In the genomic region with DNA sequence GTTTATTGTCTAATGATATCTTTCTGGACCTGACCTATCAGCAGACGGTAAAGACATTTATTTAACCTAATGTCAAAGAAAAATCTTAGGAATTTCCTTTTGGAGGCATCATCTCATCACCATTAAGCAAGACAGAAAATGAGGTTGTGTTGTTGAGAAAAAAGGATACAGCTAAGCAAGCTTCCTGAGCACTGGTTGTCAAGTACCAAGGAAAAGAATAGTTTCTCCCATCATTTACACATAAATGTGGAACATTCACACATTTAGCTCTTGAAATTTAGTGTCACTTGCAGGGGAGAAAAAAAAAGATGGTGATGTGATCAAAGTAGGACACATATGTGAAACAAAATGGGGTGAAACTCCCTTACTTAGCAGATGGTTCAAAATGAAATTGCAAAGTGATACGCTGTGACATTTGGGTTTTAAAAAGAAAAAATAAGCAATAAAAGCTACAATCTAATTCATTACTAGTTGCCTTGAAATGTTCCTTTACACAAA, we compare ENCODE assay signal across 18 mouse cellular contexts.
DNase-seq lines count a peak whose midpoint lies in the region; ATAC-seq and TF ChIP-seq lines count a peak whose summit lies in the region.
"Had no signal": no experiment of that assay in that cellular context is flagged by ENCODE, and none has a peak within 500 bp of the region (broad histone marks: within the 10 kb centered on the region; RNA-seq: fewer than 3 reads in every experiment).

No protein-coding gene starts in this region.

- no peak for DNase-seq in frontal cortex, postnatal 10 days (ENCODE audit: low spot score in 2 of 2)
- DNase-seq in left cerebral cortex, adult 2 months (ENCODE audit: extremely low spot score in 1 of 2, low spot score in 2 of 2): no peak
- no peak for DNase-seq in left cerebral cortex, adult 11 months (ENCODE audit: low spot score)
- peak; percentile 53 for DNase-seq in brain, adult 2 months (ENCODE audit: low read depth, low spot score)
- peak; percentile 65 for DNase-seq in telencephalon, adult 2 months (ENCODE audit: low read depth, low spot score)
- no peak for DNase-seq in adrenal gland, adult 2 months
- DNase-seq: adrenal gland, postnatal 10 days; adrenal gland, postnatal 25 days; cerebellum, adult 11-12 months; cerebellum, adult 2 months; cerebellum, adult 9-10 months; cerebellum, postnatal 10 days; cerebellum, postnatal 25 days had no signal

- ATAC-seq in frontal cortex, adult (ENCODE audit: low TSS enrichment): peak; percentile 98
- ATAC-seq: forebrain, embryonic 14.5 days; forebrain, embryonic 16.5 days had no signal

- intact Hi-C loops in left cerebral cortex, adult 2 months (cut with DNase I): loop anchor here (1.0 to 10.0 kb wide), 3 partner anchors 93 to 722 kb away; no protein-coding TSS in a partner anchor

- TF ChIP-seq CTCF in left cerebral cortex, adult 2 months (IDR thresholded peaks at IDR 0.05): no peak

- no peak overlapping the region for H3K4me3 ChIP-seq in left cerebral cortex, adult 2 months
- H3K4me3 ChIP-seq: embryonic facial prominence, embryonic 10.5 days; embryonic facial prominence, embryonic 12.5 days had no signal

- H3K27ac ChIP-seq in left cerebral cortex, adult 2 months: peak overlapping the region; percentile 44; the same call in 1 of the 2 replicates
- H3K27ac ChIP-seq: embryonic facial prominence, embryonic 10.5 days; embryonic facial prominence, embryonic 12.5 days had no signal

Comparison
In these comparisons a context has a peak if more than half of its experiments do, and no peak if none do; other contexts are left out.
1. DNase-seq: peak in brain, adult 2 months (single experiment) and telencephalon, adult 2 months (single experiment); none in frontal cortex, postnatal 10 days (0 of 2), left cerebral cortex, adult 2 months (0 of 2), left cerebral cortex, adult 11 months (single experiment) and adrenal gland, adult 2 months (single experiment).